Mouse (Mus musculus): ENCODE data around the gene Dnaaf3. TPM values are rescaled to one million over a fixed set of nuclear protein-coding genes. Genes with fewer than 3 reads are reported as not detected.

The Dnaaf3 gene
- polyA plus RNA-seq, 1 experiment from 2014 or later: 2.3 TPM

GRCm38 (mm10) chr7:4491308-4491707, 40.9 kb downstream of the Dnaaf3 start:
- ATAC-seq (replicated peaks): no peak
- Histone ChIP-seq H3K9me3 (no peaks in the 10 kb centered on the region), H3K27me3 (replicated peaks) (no peaks in the 10 kb centered on the region), H3K9ac (no peak overlapping the region), H3K4me2 (no peak overlapping the region), H3K4me3 (no peak overlapping the region), H3K36me3 (replicated peaks) (peaks cover 6% of the 10 kb centered on the region; the same call in 1 of the 2 replicates), H3K27ac (no peak overlapping the region), H3K4me1 (no peaks in the 10 kb centered on the region)
- WGBS: 88% methylated on average over 6 of the region's 6 CpGs

GRCm38 (mm10) chr7:4482281-4482680, 50.0 kb downstream of the Dnaaf3 start:
- no peak overlapping the region for H3K9ac ChIP-seq
- no peaks in the 10 kb centered on the region for H3K9me3 ChIP-seq
- no peaks in the 10 kb centered on the region; the same call in 1 of the 2 replicates for H3K27me3 ChIP-seq (replicated peaks)
- H3K4me3 ChIP-seq: no peak overlapping the region
- WGBS: 92% methylated on average over 12 of the region's 12 CpGs
- no peak overlapping the region for H3K27ac ChIP-seq
- no peak for ATAC-seq (replicated peaks)
- H3K4me2 ChIP-seq: no peak overlapping the region
- H3K4me1 ChIP-seq: peaks cover 18% of the 10 kb centered on the region
- peaks cover 36% of the 10 kb centered on the region for H3K36me3 ChIP-seq (replicated peaks)

GRCm38 (mm10) chr7:4479674-4480073, 52.6 kb downstream of the Dnaaf3 start:
- Histone ChIP-seq H3K4me1 (peaks cover 18% of the 10 kb centered on the region), H3K9ac (no peak overlapping the region), H3K9me3 (no peaks in the 10 kb centered on the region), H3K4me2 (no peak overlapping the region), H3K27me3 (replicated peaks) (peaks cover 14% of the 10 kb centered on the region), H3K36me3 (replicated peaks) (peaks cover 31% of the 10 kb centered on the region), H3K27ac (no peak overlapping the region), H3K4me3 (no peak overlapping the region)
- ATAC-seq (replicated peaks): no peak
- 27% methylated on average over 6 of the region's 6 CpGs for WGBS

GRCm38 (mm10) chr7:4478796-4479291, 53.4 kb downstream of the Dnaaf3 start:
- H3K36me3 ChIP-seq (replicated peaks): peaks cover 23% of the 10 kb centered on the region
- H3K9ac ChIP-seq: peak overlapping the region; percentile 43
- peak overlapping the region; percentile 86 for H3K4me2 ChIP-seq
- H3K4me1 ChIP-seq: peaks cover 18% of the 10 kb centered on the region
- H3K27ac ChIP-seq: peak overlapping the region; percentile 60; the same call in 1 of the 2 replicates
- WGBS: 3% methylated on average over 16 of the region's 16 CpGs
- peaks cover 20% of the 10 kb centered on the region for H3K27me3 ChIP-seq (replicated peaks)
- peak overlapping the region; percentile 44 for H3K4me3 ChIP-seq
- H3K9me3 ChIP-seq: no peaks in the 10 kb centered on the region
- ATAC-seq (replicated peaks): peak; percentile 15

GRCm38 (mm10) chr7:4478021-4478795, 54.0 kb downstream of the Dnaaf3 start:
- H3K27me3 ChIP-seq (replicated peaks): peaks cover 26% of the 10 kb centered on the region
- under 1% methylated on average over 39 of the region's 39 CpGs for whole genome bisulfite sequencing
- H3K27ac ChIP-seq: peak overlapping the region; percentile 60

GRCm38 (mm10) chr7:4473940-4474339, 58.3 kb downstream of the Dnaaf3 start:
- H3K27ac ChIP-seq: no peak overlapping the region

More at GRCm38 (mm10) chr7:4478021-4478795, 54.0 kb downstream of the Dnaaf3 start:
- peaks cover 18% of the 10 kb centered on the region for H3K4me1 ChIP-seq
- no peaks in the 10 kb centered on the region for H3K9me3 ChIP-seq
- peaks cover 17% of the 10 kb centered on the region; the same call in 1 of the 2 replicates for H3K36me3 ChIP-seq (replicated peaks)
- peak; percentile 94 for ATAC-seq (replicated peaks)
- H3K4me3 ChIP-seq: peak overlapping the region; percentile 44
- peak overlapping the region; percentile 86 for H3K4me2 ChIP-seq
- peak overlapping the region; percentile 43 for H3K9ac ChIP-seq

More at GRCm38 (mm10) chr7:4473940-4474339, 58.3 kb downstream of the Dnaaf3 start:
- ATAC-seq (replicated peaks): no peak
- Histone ChIP-seq H3K4me3 (no peak overlapping the region), H3K9ac (no peak overlapping the region), H3K9me3 (no peaks in the 10 kb centered on the region), H3K36me3 (replicated peaks) (no peaks in the 10 kb centered on the region), H3K27me3 (replicated peaks) (peaks cover 46% of the 10 kb centered on the region), H3K4me2 (no peak overlapping the region), H3K4me1 (peaks cover 28% of the 10 kb centered on the region)
- WGBS: 6% methylated on average over 19 of the region's 19 CpGs

Small RNA genes within 50 kb of the gene (microRNA-seq; reads per million reads assigned to microRNA genes)
- not detected for gene Gm23577

Other genes with a start within 250 kb of the Dnaaf3 start
- gene Ncr1, start 194.7 kb downstream of the Dnaaf3 start, polyA plus RNA-seq (2015; fragmentation: Nextera tagmentation; extraction: Ambion mirVana): not detected in 2 replicates
- 0.18 TPM in 1 of 2 replicates, not detected in the other for gene Gp6, start 134.7 kb downstream of the Dnaaf3 start, polyA plus RNA-seq (2015; fragmentation: Nextera tagmentation; extraction: Ambion mirVana)
- gene Rdh13, start 86.8 kb downstream of the Dnaaf3 start, polyA plus RNA-seq (2015; fragmentation: Nextera tagmentation; extraction: Ambion mirVana): 44.4 and 46.5 TPM in 2 replicates
- gene Eps8l1, start 71.8 kb downstream of the Dnaaf3 start, polyA plus RNA-seq (2015; fragmentation: Nextera tagmentation; extraction: Ambion mirVana): 13.1 and 13.2 TPM in 2 replicates
- 50.3 and 51.3 TPM in 2 replicates for gene Ppp1r12c, start 30.8 kb downstream of the Dnaaf3 start, polyA plus RNA-seq (2015; fragmentation: Nextera tagmentation; extraction: Ambion mirVana)
- 4.1 and 4.3 TPM in 2 replicates for gene Tnnt1, start 16.1 kb downstream of the Dnaaf3 start, polyA plus RNA-seq (2015; fragmentation: Nextera tagmentation; extraction: Ambion mirVana)
- 1.4 and 3.5 TPM in 2 replicates for gene Tnni3, start 8.2 kb downstream of the Dnaaf3 start, polyA plus RNA-seq (2015; fragmentation: Nextera tagmentation; extraction: Ambion mirVana)
- 155 and 162 TPM in 2 replicates for gene Syt5, start 15.1 kb upstream of the Dnaaf3 start, polyA plus RNA-seq (2015; fragmentation: Nextera tagmentation; extraction: Ambion mirVana)
- gene Ptprh, start 71.6 kb upstream of the Dnaaf3 start, polyA plus RNA-seq (2015; fragmentation: Nextera tagmentation; extraction: Ambion mirVana): 0.75 and 1.3 TPM in 2 replicates
- 3.8 and 4.2 TPM in 2 replicates for gene Tmem86b, start 99.0 kb upstream of the Dnaaf3 start, polyA plus RNA-seq (2015; fragmentation: Nextera tagmentation; extraction: Ambion mirVana)
- 10.5 TPM in 2 replicates for gene Ppp6r1, start 126.6 kb upstream of the Dnaaf3 start, polyA plus RNA-seq (2015; fragmentation: Nextera tagmentation; extraction: Ambion mirVana)
- gene Hspbp1, start 152.6 kb upstream of the Dnaaf3 start, polyA plus RNA-seq (2015; fragmentation: Nextera tagmentation; extraction: Ambion mirVana): 165 TPM in 2 replicates
- 8.6 TPM in 2 replicates for gene Brsk1, start 158.2 kb upstream of the Dnaaf3 start, polyA plus RNA-seq (2015; fragmentation: Nextera tagmentation; extraction: Ambion mirVana)
- gene Tmem150b, start 192.8 kb upstream of the Dnaaf3 start, polyA plus RNA-seq (2015; fragmentation: Nextera tagmentation; extraction: Ambion mirVana): 0.09 and 0.25 TPM in 2 replicates
- gene Kmt5c, start 207.7 kb upstream of the Dnaaf3 start, polyA plus RNA-seq (2015; fragmentation: Nextera tagmentation; extraction: Ambion mirVana): 75.3 and 77.2 TPM in 2 replicates
- 21.6 and 23.6 TPM in 2 replicates for gene Cox6b2, start 220.6 kb upstream of the Dnaaf3 start, polyA plus RNA-seq (2015; fragmentation: Nextera tagmentation; extraction: Ambion mirVana)
- gene Fam71e2, start 238.8 kb upstream of the Dnaaf3 start, polyA plus RNA-seq (2015; fragmentation: Nextera tagmentation; extraction: Ambion mirVana): not detected in 2 replicates